Mouse (Mus musculus) forebrain, embryonic 11.5 days (tissue): Measurements from ENCODE around the gene Hsd17b3. TPM values are rescaled to one million over a fixed set of nuclear protein-coding genes. Genes with fewer than 3 reads are reported as not detected.
A peak's percentile ranks its signal among the peaks of the same experiment; 100 is the strongest.

Experiments
- ATAC-seq: fragments of 200-750 bp; cut with Nextera tagmentation; replicated peaks from 2 replicates; pipeline ENCODE4 v1.8.0; 2017; ENCODE audit warnings: moderate TSS enrichment; ENCODE audit not compliant: low FRiP score
- DNase-seq: peaks from one replicate; pipeline ENCODE4 v3.0.0-alpha.2; 2017; ENCODE audit warnings: low spot score
- H3K27ac ChIP-seq: fragments of 300-500 bp; sonication (generic); 2 replicates; pipeline ENCODE4 v1.5.1; 2014; ENCODE audit warnings: low read depth, low read length
- H3K27me3 ChIP-seq: fragments of 300-500 bp; sonication (generic); 2 replicates; pipeline ENCODE4 v1.6.1; 2014; ENCODE audit warnings: mild to moderate bottlenecking, low read length, mixed read lengths; ENCODE audit not compliant: control insufficient read depth, insufficient read depth
- H3K36me3 ChIP-seq: fragments of 300-500 bp; sonication (generic); 2 replicates; pipeline ENCODE4 v1.6.1; 2014; ENCODE audit warnings: mild to moderate bottlenecking, low read length, moderate library complexity, mixed read lengths; ENCODE audit not compliant: control insufficient read depth, insufficient read depth
- H3K4me1 ChIP-seq: fragments of 300-500 bp; sonication (generic); replicated peaks from 2 replicates; pipeline ENCODE4 v1.6.1; 2014; ENCODE audit warnings: low read length, mixed read lengths; ENCODE audit not compliant: control insufficient read depth, insufficient read depth
- H3K4me2 ChIP-seq: fragments of 300-500 bp; sonication (generic); 2 replicates; pipeline ENCODE4 v1.6.1; 2014; ENCODE audit warnings: low read depth, mild to moderate bottlenecking, low read length, moderate library complexity, mixed read lengths; ENCODE audit not compliant: severe bottlenecking
- H3K4me3 ChIP-seq: fragments of 300-500 bp; sonication (generic); 2 replicates; pipeline ENCODE4 v1.5.1; 2014; ENCODE audit warnings: low read depth, low read length
- H3K9ac ChIP-seq: fragments of 300-500 bp; sonication (generic); 2 replicates; pipeline ENCODE4 v1.6.1; 2014; ENCODE audit warnings: low read length
- H3K9me3 ChIP-seq: fragments of 300-500 bp; sonication (generic); 2 replicates; pipeline ENCODE4 v1.6.1; 2016; ENCODE audit warnings: low read length, mixed read lengths; ENCODE audit not compliant: control insufficient read depth
- WGBS: fragments of 180-500 bp; shearing (Covaris S2); extraction: QIAGEN DNeasy Blood & Tissue Kit; methylation state at CpG from one replicate; pipeline ENCODE4 v1.1.7; 2014; 5-methylcytosine and 5-hydroxymethylcytosine counted together
- polyA plus RNA-seq: library from polyadenylated mRNA; unstranded; fragments of >200 nt; fragmentation: Nextera tagmentation; extraction: Ambion mirVana; gene quantifications from 2 replicates; pipeline ENCODE4 v1.2.1, GENCODE M21; 2014

Gene Hsd17b3
- polyA plus RNA-seq: 0.29 TPM in 1 of 2 replicates, not detected in the other

- ATAC-seq: no peak
- Histone ChIP-seq H3K27ac (no peak within 1 kb of the TSS), H3K9me3 (no peaks in the 10 kb centered on the region), H3K4me3 (no peak within 1 kb of the TSS), H3K4me1 (no peaks in the 10 kb centered on the region), H3K4me2 (no peak within 1 kb of the TSS), H3K27me3 (no peaks in the 10 kb centered on the region), H3K9ac (no peak within 1 kb of the TSS), H3K36me3 (no peaks in the 10 kb centered on the region)
- no peak for DNase-seq
- WGBS: 81% methylated on average over 4 of the region's 4 CpGs
Measured at GRCm38 (mm10) chr13:64089130-64089529, at the start of gene Hsd17b3. Hsd17b3 (minus strand) TSS chr13:64089230.

GRCm38 (mm10) chr13:64129616-64130375 is 40.8 kb upstream of the Hsd17b3 start:
- Histone ChIP-seq H3K4me2 (peak overlapping the region; percentile 72), H3K36me3 (no peaks in the 10 kb centered on the region; the same call in 1 of the 2 replicates), H3K4me1 (no peaks in the 10 kb centered on the region), H3K9me3 (no peaks in the 10 kb centered on the region), H3K9ac (peak overlapping the region; percentile 59), H3K4me3 (peak overlapping the region; percentile 41), H3K27ac (no peak overlapping the region), H3K27me3 (no peaks in the 10 kb centered on the region)
- DNase-seq: peak; percentile 54
- WGBS: 48% methylated on average over 15 of the region's 15 CpGs
- peak; percentile 70 for ATAC-seq

GRCm38 (mm10) chr13:64128858-64129615 is 40.0 kb upstream of the Hsd17b3 start, which contains the start of gene Slc35d2:
Slc35d2 (minus strand) TSS chr13:64129368.
- Histone ChIP-seq H3K36me3 (no peaks in the 10 kb centered on the region; the same call in 1 of the 2 replicates), H3K27ac (no peak within 1 kb of the TSS), H3K4me3 (peak within 1 kb of the TSS; percentile 41), H3K9ac (peak within 1 kb of the TSS; percentile 59), H3K9me3 (no peaks in the 10 kb centered on the region), H3K4me1 (no peaks in the 10 kb centered on the region), H3K27me3 (no peaks in the 10 kb centered on the region), H3K4me2 (peak within 1 kb of the TSS; percentile 72)
- ATAC-seq: peak; percentile 56; the same call in 1 of the 2 replicates
- peak; percentile 65 for DNase-seq
- 8% methylated on average over 43 of the region's 44 CpGs for WGBS

DNA sequence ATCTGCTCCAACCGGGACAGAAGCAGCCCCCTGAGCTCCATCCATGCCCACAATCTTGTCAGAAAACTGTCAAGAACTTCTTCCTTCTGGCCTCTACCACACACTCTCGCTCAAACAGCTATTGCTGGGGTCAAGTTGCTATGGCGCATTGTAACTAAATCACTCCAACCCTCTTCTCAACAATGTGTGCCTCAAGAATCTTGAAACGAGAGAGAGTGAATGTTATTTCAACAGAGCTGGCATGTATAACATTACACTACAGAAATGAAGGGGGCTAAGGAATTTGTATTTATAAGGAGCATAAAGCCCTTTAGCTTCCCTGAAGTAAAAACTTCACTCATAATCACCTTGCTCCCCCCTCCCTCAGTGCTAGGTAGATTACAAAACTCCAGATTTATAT is 37.3 kb upstream of the Hsd17b3 start:
- no peaks in the 10 kb centered on the region; the same call in 1 of the 2 replicates for H3K9me3 ChIP-seq
- no peak overlapping the region for H3K4me3 ChIP-seq
- no peak overlapping the region for H3K9ac ChIP-seq
- no peaks in the 10 kb centered on the region for H3K4me1 ChIP-seq
- H3K27ac ChIP-seq: no peak overlapping the region
- no peaks in the 10 kb centered on the region for H3K27me3 ChIP-seq
- DNase-seq (no peak), ATAC-seq (no peak)
- H3K4me2 ChIP-seq: no peak overlapping the region
- no peaks in the 10 kb centered on the region for H3K36me3 ChIP-seq
- WGBS: 55% methylated on average over 4 of the region's 4 CpGs

DNA sequence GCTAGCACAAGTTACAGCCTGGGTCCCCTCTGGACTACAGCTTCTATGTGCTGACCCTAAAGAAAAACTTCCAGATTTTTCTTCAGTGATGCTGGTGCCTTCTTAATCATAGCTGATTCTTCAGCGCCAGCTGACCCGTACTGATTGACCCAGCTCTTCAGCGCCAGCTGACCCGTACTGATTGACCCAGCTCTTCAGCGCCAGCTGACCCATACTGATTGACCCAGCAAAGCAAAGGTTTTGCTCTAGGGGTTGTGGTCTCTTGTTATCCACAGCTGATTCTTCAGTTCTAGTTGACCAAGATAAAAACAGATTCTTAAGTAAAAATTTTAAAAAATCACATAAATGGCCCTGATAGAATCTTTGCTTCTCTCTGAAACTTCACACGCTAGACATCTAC is 35.9 kb upstream of the Hsd17b3 start:
- 84% methylated on average over 6 of the region's 6 CpGs for WGBS
- Histone ChIP-seq H3K9me3 (no peaks in the 10 kb centered on the region; the same call in 1 of the 2 replicates), H3K27ac (no peak overlapping the region), H3K4me3 (no peak overlapping the region), H3K9ac (no peak overlapping the region), H3K36me3 (no peaks in the 10 kb centered on the region), H3K4me2 (no peak overlapping the region), H3K4me1 (no peaks in the 10 kb centered on the region), H3K27me3 (no peaks in the 10 kb centered on the region)
- ATAC-seq (no peak), DNase-seq (no peak)

DNA sequence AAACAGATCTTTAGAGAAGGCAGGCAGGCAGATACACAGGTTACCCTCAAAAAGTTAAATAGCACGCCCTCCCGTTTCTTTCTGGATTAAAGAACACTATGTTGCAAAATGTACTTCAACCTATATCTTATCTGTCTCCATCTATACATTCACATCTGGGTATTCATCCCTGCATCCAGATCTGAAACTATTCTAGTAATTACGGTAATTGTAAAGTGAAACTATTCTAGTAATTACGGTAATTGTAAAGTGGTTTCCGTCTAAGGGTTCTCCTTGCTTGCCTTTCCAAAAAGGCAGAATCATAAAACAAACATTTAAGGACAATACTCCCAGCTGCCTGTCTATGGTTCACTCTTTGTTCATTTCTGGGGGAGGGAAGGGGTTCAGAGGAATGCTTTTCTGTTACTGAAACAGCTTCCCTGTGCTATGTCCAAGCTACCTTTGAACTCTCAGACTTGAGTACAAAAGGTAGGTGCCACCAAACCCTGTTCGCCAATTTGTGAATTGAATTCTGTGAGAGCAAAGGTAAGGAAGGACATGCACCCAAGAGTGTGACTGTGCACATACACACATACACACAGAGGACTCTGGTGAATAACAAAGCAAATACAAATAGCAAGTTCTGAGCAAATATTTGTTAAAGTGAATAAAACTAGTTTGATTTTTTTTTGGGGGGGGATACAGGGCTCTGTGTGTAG is 34.6 kb upstream of the Hsd17b3 start:
- H3K4me2 ChIP-seq: no peak overlapping the region
- ATAC-seq: no peak
- no peak for DNase-seq
- WGBS: 28% methylated on average over 6 of the region's 6 CpGs
- H3K36me3 ChIP-seq: no peaks in the 10 kb centered on the region
- H3K9me3 ChIP-seq: no peaks in the 10 kb centered on the region; the same call in 1 of the 2 replicates
- H3K9ac ChIP-seq: no peak overlapping the region
- H3K4me3 ChIP-seq: no peak overlapping the region
- no peaks in the 10 kb centered on the region for H3K4me1 ChIP-seq
- no peaks in the 10 kb centered on the region for H3K27me3 ChIP-seq
- no peak overlapping the region for H3K27ac ChIP-seq

GRCm38 (mm10) chr13:64120760-64121159 is 31.7 kb upstream of the Hsd17b3 start:
- H3K27ac ChIP-seq: no peak overlapping the region
- H3K27me3 ChIP-seq: no peaks in the 10 kb centered on the region
- no peaks in the 10 kb centered on the region; the same call in 1 of the 2 replicates for H3K9me3 ChIP-seq
- WGBS: 69% methylated on average over 4 of the region's 4 CpGs
- H3K4me1 ChIP-seq: no peaks in the 10 kb centered on the region
- DNase-seq (no peak), ATAC-seq (no peak)
- no peak overlapping the region for H3K4me3 ChIP-seq
- no peak overlapping the region for H3K4me2 ChIP-seq
- no peak overlapping the region for H3K9ac ChIP-seq
- no peaks in the 10 kb centered on the region for H3K36me3 ChIP-seq

DNA sequence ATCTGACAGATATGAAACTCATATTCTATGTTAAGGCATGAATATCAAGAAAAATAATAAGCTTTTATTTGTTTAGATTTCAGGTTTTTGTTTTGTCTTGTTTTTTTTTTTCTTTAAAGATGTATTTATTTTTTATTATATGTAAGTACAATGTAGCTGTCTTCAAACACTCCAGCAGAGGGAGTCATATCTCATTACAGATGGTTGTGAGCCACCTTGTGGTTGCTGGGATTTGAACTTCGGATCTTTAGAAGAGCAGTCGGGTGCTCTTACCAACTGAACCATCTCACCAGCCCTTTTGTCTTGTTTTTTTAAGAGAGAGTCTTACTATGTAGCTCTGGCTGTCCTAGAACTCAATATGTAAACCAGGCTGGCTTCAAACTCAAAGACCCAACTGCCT is 28.4 kb upstream of the Hsd17b3 start:
- H3K27me3 ChIP-seq: no peaks in the 10 kb centered on the region
- no peak overlapping the region for H3K9ac ChIP-seq
- no peak overlapping the region for H3K4me3 ChIP-seq
- H3K4me1 ChIP-seq: no peaks in the 10 kb centered on the region
- WGBS: 68% methylated on average over 2 of the region's 2 CpGs
- no peak overlapping the region for H3K4me2 ChIP-seq
- H3K9me3 ChIP-seq: no peaks in the 10 kb centered on the region
- ATAC-seq (no peak), DNase-seq (no peak)
- H3K36me3 ChIP-seq: no peaks in the 10 kb centered on the region
- H3K27ac ChIP-seq: no peak overlapping the region
